ENCODE assay signal across 13 mouse cellular contexts in genomic region chr17:9723484-9723883, GRCm38 (mm10). TPM values are rescaled to one million over a fixed set of nuclear protein-coding genes. Genes with fewer than 3 reads are reported as not detected.
DNase-seq lines count a peak whose midpoint lies in the region; ATAC-seq and TF ChIP-seq lines count a peak whose summit lies in the region.
"Had no signal": no experiment of that assay in that cellular context is flagged by ENCODE, and none has a peak within 500 bp of the region (broad histone marks: within the 10 kb centered on the region; RNA-seq: fewer than 3 reads in every experiment).

No protein-coding gene starts in this region.

- no peaks in the 10 kb centered on the region for H3K36me3 ChIP-seq in hindbrain, embryonic 12.5 days
- H3K36me3 ChIP-seq in midbrain, embryonic 14.5 days (ENCODE audit: control insufficient read depth, insufficient read depth, low read length): no peaks in the 10 kb centered on the region
- H3K36me3 ChIP-seq in stomach, postnatal 0 days (ENCODE audit: control insufficient read depth, insufficient read depth, low read length): no peaks in the 10 kb centered on the region
- H3K36me3 ChIP-seq: liver, embryonic 12.5 days had no signal

- H3K27ac ChIP-seq in hindbrain, embryonic 12.5 days: peak overlapping the region; percentile 44; the same call in 1 of the 2 replicates
- no peak overlapping the region for H3K27ac ChIP-seq in midbrain, embryonic 14.5 days (replicated peaks; ENCODE audit: low read depth, low read length)
- H3K27ac ChIP-seq in stomach, postnatal 0 days (replicated peaks): no peak overlapping the region
- H3K27ac ChIP-seq: gastrocnemius, adult 2 months; liver, embryonic 12.5 days had no signal

- no peak overlapping the region for H3K4me3 ChIP-seq in hindbrain, embryonic 12.5 days
- no peak overlapping the region for H3K4me3 ChIP-seq in midbrain, embryonic 14.5 days (replicated peaks; ENCODE audit: low read depth, low read length)
- no peak overlapping the region for H3K4me3 ChIP-seq in stomach, postnatal 0 days (ENCODE audit: low read depth, low read length)
- H3K4me3 ChIP-seq: gastrocnemius, adult 2 months; liver, embryonic 12.5 days had no signal

- peak; percentile 19 for DNase-seq in layer of hippocampus, adult 9-11 months
- DNase-seq in layer of hippocampus, adult 8-10 months (ENCODE audit: low spot score in 2 of 2): no peak
- DNase-seq in adrenal gland, postnatal 14 days: peak; percentile 65
- peak; percentile 70 for DNase-seq in midbrain, embryonic 14.5 days
- DNase-seq in ovary, postnatal 14 days (ENCODE audit: low spot score): no peak
- no peak for DNase-seq in cerebellum, adult 18-20 months
- no peak for DNase-seq in stomach, postnatal 0 days (ENCODE audit: low spot score)
- DNase-seq: gastrocnemius, adult 2 months; heart, postnatal 4 days; kidney, postnatal 36 days; spleen, adult 18-20 months had no signal

- H3K27me3 ChIP-seq in hindbrain, embryonic 12.5 days: no peaks in the 10 kb centered on the region; the same call in 1 of the 2 replicates
- no peaks in the 10 kb centered on the region for H3K27me3 ChIP-seq in midbrain, embryonic 14.5 days (ENCODE audit: control insufficient read depth, insufficient read depth, low read length)
- H3K27me3 ChIP-seq in stomach, postnatal 0 days (ENCODE audit: control insufficient read depth, insufficient read depth, low read length): no peaks in the 10 kb centered on the region
- H3K27me3 ChIP-seq: liver, embryonic 12.5 days had no signal

- no peak overlapping the region for H3K9ac ChIP-seq in hindbrain, embryonic 12.5 days
- no peak overlapping the region for H3K9ac ChIP-seq in midbrain, embryonic 14.5 days (replicated peaks; ENCODE audit: low read length)
- no peak overlapping the region for H3K9ac ChIP-seq in stomach, postnatal 0 days (ENCODE audit: low read length)
- H3K9ac ChIP-seq: liver, embryonic 12.5 days had no signal

- H3K4me2 ChIP-seq in hindbrain, embryonic 12.5 days (replicated peaks): no peak overlapping the region
- no peak overlapping the region for H3K4me2 ChIP-seq in midbrain, embryonic 14.5 days (ENCODE audit: low read length)
- H3K4me2 ChIP-seq in stomach, postnatal 0 days (replicated peaks; ENCODE audit: low read depth): no peak overlapping the region
- H3K4me2 ChIP-seq: liver, embryonic 12.5 days had no signal

- ATAC-seq in hindbrain, embryonic 12.5 days (ENCODE audit: low FRiP score): no peak
- ATAC-seq in midbrain, embryonic 14.5 days (ENCODE audit: low FRiP score, low TSS enrichment): no peak
- no peak; the same call in 1 of the 2 replicates for ATAC-seq in stomach, postnatal 0 days (ENCODE audit: low FRiP score, low TSS enrichment)
- ATAC-seq: liver, embryonic 12.5 days had no signal

- no peaks in the 10 kb centered on the region for H3K9me3 ChIP-seq in hindbrain, embryonic 12.5 days (replicated peaks)
- no peaks in the 10 kb centered on the region for H3K9me3 ChIP-seq in midbrain, embryonic 14.5 days (ENCODE audit: control insufficient read depth, low read length)
- H3K9me3 ChIP-seq in stomach, postnatal 0 days (ENCODE audit: control insufficient read depth, low read length): no peaks in the 10 kb centered on the region
- H3K9me3 ChIP-seq: liver, embryonic 12.5 days had no signal

- WGBS in hindbrain, embryonic 12.5 days: 34% methylated on average over 4 of the region's 4 CpGs
- 15% methylated on average over 4 of the region's 4 CpGs for WGBS in midbrain, embryonic 14.5 days
- 37% methylated on average over 4 of the region's 4 CpGs for WGBS in stomach, postnatal 0 days

- TF ChIP-seq CTCF in stomach, postnatal 0 days (IDR thresholded peaks at IDR 0.05; ENCODE audit: low read depth): no peak

- peaks cover 36% of the 10 kb centered on the region for H3K4me1 ChIP-seq in hindbrain, embryonic 12.5 days
- H3K4me1 ChIP-seq in midbrain, embryonic 14.5 days (ENCODE audit: control insufficient read depth, insufficient read depth, low read length): 0 out of 2 replicates have a peak, but pooled peaks cover 3% of the 10 kb centered on the region
- H3K4me1 ChIP-seq in stomach, postnatal 0 days (replicated peaks; ENCODE audit: control insufficient read depth, insufficient read depth): no peaks in the 10 kb centered on the region
- H3K4me1 ChIP-seq: liver, embryonic 12.5 days had no signal

- no peak for TF ChIP-seq EP300 in stomach, postnatal 0 days (optimal IDR thresholded peaks at IDR 0.05)

RNA-seq across cellular contexts. Expression of gene Pabpc6, which starts 54.0 kb away (rescaled TPM):
- total RNA-seq in layer of hippocampus, adult 8-10 months (2022): not detected
- total RNA-seq in adrenal gland, postnatal 14 days (2021): not detected in 2 replicates
- polyA plus RNA-seq in hindbrain, embryonic 12.5 days (2016; fragmentation: Nextera tagmentation; extraction: Ambion mirVana): not detected in 2 replicates
- polyA plus RNA-seq in midbrain, embryonic 14.5 days (2014; fragmentation: Nextera tagmentation; extraction: Ambion mirVana): not detected in 2 replicates
- polyA plus RNA-seq in stomach, postnatal 0 days (2015; fragmentation: Nextera tagmentation; extraction: Ambion mirVana): not detected in 2 replicates
- total RNA-seq: gastrocnemius, adult 2 months; heart, postnatal 4 days had no signal
- polyA plus RNA-seq: liver, embryonic 12.5 days had no signal

Comparison
In these comparisons a context has a peak if more than half of its experiments do, and no peak if none do; other contexts are left out.
1. DNase-seq: peak in layer of hippocampus, adult 9-11 months (single experiment), adrenal gland, postnatal 14 days (single experiment) and midbrain, embryonic 14.5 days (single experiment); none in layer of hippocampus, adult 8-10 months (0 of 2), ovary, postnatal 14 days (single experiment), cerebellum, adult 18-20 months (0 of 2) and stomach, postnatal 0 days (single experiment).